Mouse (Mus musculus) hindbrain, postnatal 0 days (tissue): Measurements from ENCODE around the gene Gria1. TPM values are rescaled to one million over a fixed set of nuclear protein-coding genes. Genes with fewer than 3 reads are reported as not detected.

ENCODE experiments used
- ATAC-seq: fragments of 200-750 bp; cut with Nextera tagmentation; 2 replicates; pipeline ENCODE4 v1.8.0; 2017; ENCODE audit warnings: mild to moderate bottlenecking, moderate TSS enrichment, moderate library complexity
- DNase-seq: peaks from one replicate; pipeline ENCODE4 v3.0.0-alpha.2; 2015; ENCODE audit warnings: low spot score
- H3K27ac ChIP-seq: fragments of 300-500 bp; sonication (generic); 2 replicates; pipeline ENCODE4 v1.5.1; 2014; ENCODE audit warnings: mild to moderate bottlenecking
- H3K27me3 ChIP-seq: fragments of 300-500 bp; sonication (generic); 2 replicates; pipeline ENCODE4 v1.6.1; 2014; ENCODE audit warnings: low read length, mixed read lengths; ENCODE audit not compliant: insufficient read depth
- H3K36me3 ChIP-seq: fragments of 300-500 bp; sonication (generic); 2 replicates; pipeline ENCODE4 v1.6.1; 2014; ENCODE audit warnings: low read length, mixed read lengths; ENCODE audit not compliant: insufficient read depth
- H3K4me1 ChIP-seq: fragments of 300-500 bp; sonication (generic); 2 replicates; pipeline ENCODE4 v1.6.1; 2014; ENCODE audit warnings: antibody characterized with exemption, low read length, mixed read lengths; ENCODE audit not compliant: insufficient read depth
- H3K4me2 ChIP-seq: fragments of 300-500 bp; sonication (generic); 2 replicates; pipeline ENCODE4 v1.6.1; 2014; ENCODE audit warnings: low read depth, mild to moderate bottlenecking, low read length, moderate library complexity, mixed read lengths
- H3K4me3 ChIP-seq: fragments of 300-500 bp; sonication (generic); 2 replicates; pipeline ENCODE4 v1.5.1; 2014; ENCODE audit warnings: low read length
- H3K9ac ChIP-seq: fragments of 300-500 bp; sonication (generic); replicated peaks from 2 replicates; pipeline ENCODE4 v1.6.1; 2014; ENCODE audit warnings: mild to moderate bottlenecking, low read length, moderate library complexity, mixed read lengths
- H3K9me3 ChIP-seq: fragments of 300-500 bp; sonication (generic); 2 replicates; pipeline ENCODE4 v1.6.1; 2016; ENCODE audit warnings: low read length, mixed read lengths
- CTCF ChIP-seq: IDR thresholded peaks from 2 replicates; pipeline ENCODE4 v1.5.1; 2016; ENCODE audit warnings: antibody characterized with exemption, control low read depth, low read depth
- WGBS: fragments of 180-500 bp; shearing (Covaris S2); extraction: QIAGEN DNeasy Blood & Tissue Kit; methylation state at CpG from one replicate; pipeline ENCODE4 v1.1.7; 2014; 5-methylcytosine and 5-hydroxymethylcytosine counted together
- polyA plus RNA-seq: library from polyadenylated mRNA; unstranded; fragments of >200 nt; fragmentation: Nextera tagmentation; extraction: Ambion mirVana; gene quantifications from 2 replicates; pipeline ENCODE4 v1.2.1, GENCODE M21; 2015
- total RNA-seq: library from RNA; depleted of rRNA; stranded (reverse); fragments of >200 nt; gene quantifications from 2 replicates; pipeline ENCODE4 v1.2.3, GENCODE M21; 2014

The Gria1 gene
- total and polyA plus RNA-seq, 2 experiments from 2014 or later = 47.1 to 58.2 TPM

- peak; percentile 79 for DNase-seq
- H3K9ac ChIP-seq = no peak overlapping the region
These were observed 40.7 kb downstream of the Gria1 start for GRCm38 (mm10) chr11:57051666-57052562.

GRCm38 (mm10) chr11:57062441-57062840, 51.3 kb downstream of the Gria1 start:
- Histone ChIP-seq H3K4me2 (no peak overlapping the region), H3K9ac (no peak overlapping the region), H3K36me3 (no peaks in the 10 kb centered on the region), H3K27ac (no peak overlapping the region), H3K4me3 (no peak overlapping the region), H3K27me3 (no peaks in the 10 kb centered on the region), H3K4me1 (no peaks in the 10 kb centered on the region), H3K9me3 (no peaks in the 10 kb centered on the region)
- no peak for DNase-seq
- WGBS = 79% methylated on average over 3 of the region's 3 CpGs
- no peak for TF ChIP-seq CTCF
- ATAC-seq = no peak

More at GRCm38 (mm10) chr11:57051666-57052562, 40.7 kb downstream of the Gria1 start:
- Histone ChIP-seq H3K36me3 (no peaks in the 10 kb centered on the region), H3K4me2 (no peak overlapping the region), H3K4me3 (no peak overlapping the region), H3K27ac (peak overlapping the region; percentile 15; the same call in 1 of the 2 replicates), H3K27me3 (no peaks in the 10 kb centered on the region), H3K4me1 (peaks cover 5% of the 10 kb centered on the region; the same call in 1 of the 2 replicates), H3K9me3 (no peaks in the 10 kb centered on the region)
- TF ChIP-seq CTCF = peak; percentile 58
- WGBS = 35% methylated on average over 6 of the region's 6 CpGs
- peak; percentile 87 for ATAC-seq

- DNase-seq (peak; percentile 74), ATAC-seq (peak; percentile 89)
- Histone ChIP-seq H3K4me1 (peaks cover 5% of the 10 kb centered on the region; the same call in 1 of the 2 replicates), H3K9ac (no peak overlapping the region), H3K27ac (0 out of 2 replicates have a peak overlapping the region, but pooled peaks have one; percentile 21), H3K4me3 (no peak overlapping the region), H3K27me3 (no peaks in the 10 kb centered on the region), H3K9me3 (no peaks in the 10 kb centered on the region), H3K4me2 (no peak overlapping the region), H3K36me3 (no peaks in the 10 kb centered on the region)
- no peak for TF ChIP-seq CTCF
- 41% methylated on average over 8 of the region's 8 CpGs for WGBS
These were observed 59.2 kb downstream of the Gria1 start for GRCm38 (mm10) chr11:57070196-57070901.

GRCm38 (mm10) chr11:57072171-57072570, 61.0 kb downstream of the Gria1 start:
- 34% methylated on average over 6 of the region's 6 CpGs for WGBS
- H3K4me2 ChIP-seq = no peak overlapping the region
- H3K27ac ChIP-seq = no peak overlapping the region
- H3K4me1 ChIP-seq = peaks cover 5% of the 10 kb centered on the region; the same call in 1 of the 2 replicates
- no peak overlapping the region for H3K9ac ChIP-seq
- ATAC-seq (no peak), DNase-seq (no peak)
- no peak for TF ChIP-seq CTCF
- H3K36me3 ChIP-seq = no peaks in the 10 kb centered on the region
- H3K9me3 ChIP-seq = no peaks in the 10 kb centered on the region
- no peak overlapping the region for H3K4me3 ChIP-seq
- H3K27me3 ChIP-seq = no peaks in the 10 kb centered on the region

- Histone ChIP-seq H3K27me3 (no peaks in the 10 kb centered on the region), H3K9ac (no peak overlapping the region), H3K9me3 (no peaks in the 10 kb centered on the region), H3K4me2 (no peak overlapping the region), H3K4me3 (no peak overlapping the region), H3K4me1 (no peaks in the 10 kb centered on the region), H3K27ac (no peak overlapping the region), H3K36me3 (no peaks in the 10 kb centered on the region)
- ATAC-seq = no peak
- no peak for TF ChIP-seq CTCF
- WGBS = 77% methylated on average over 3 of the region's 3 CpGs
- DNase-seq = no peak
These were observed 68.2 kb downstream of the Gria1 start for GRCm38 (mm10) chr11:57079423-57079822.

- no peaks in the 10 kb centered on the region for H3K9me3 ChIP-seq
- no peak overlapping the region for H3K4me2 ChIP-seq
- H3K27ac ChIP-seq = peak overlapping the region; percentile 45; the same call in 1 of the 2 replicates
- H3K36me3 ChIP-seq = no peaks in the 10 kb centered on the region
- WGBS = 22% methylated on average over 5 of the region's 5 CpGs
- no peak overlapping the region for H3K4me3 ChIP-seq
- H3K4me1 ChIP-seq = peaks cover 7% of the 10 kb centered on the region; the same call in 1 of the 2 replicates
- no peaks in the 10 kb centered on the region for H3K27me3 ChIP-seq
- peak; percentile 78 for DNase-seq
- ATAC-seq = peak; percentile 74
- no peak for TF ChIP-seq CTCF
- H3K9ac ChIP-seq = no peak overlapping the region
These were observed 78.3 kb downstream of the Gria1 start for GRCm38 (mm10) chr11:57089527-57089926.
